In genomic region chr9:85872908-85873307, GRCm38 (mm10) we compare ENCODE assay signal across 23 mouse cellular contexts. TPM values are rescaled to one million over a fixed set of nuclear protein-coding genes. Genes with fewer than 3 reads are reported as not detected.
A peak's percentile ranks its signal among the peaks of the same experiment; 100 is the strongest.
DNase-seq lines count a peak whose midpoint lies in the region; ATAC-seq and TF ChIP-seq lines count a peak whose summit lies in the region.
"Had no signal": no experiment of that assay in that cellular context is flagged by ENCODE, and none has a peak within 500 bp of the region (broad histone marks: within the 10 kb centered on the region; RNA-seq: fewer than 3 reads in every experiment).

No protein-coding gene starts in this region.

- TF ChIP-seq CTCF in layer of hippocampus, adult 2 months (conservative IDR thresholded peaks at IDR 0.05) = peak; percentile 47

- H3K27ac ChIP-seq in layer of hippocampus, adult 2 months = no peak overlapping the region
- H3K27ac ChIP-seq: embryonic facial prominence, embryonic 12.5 days; forebrain, embryonic 13.5 days; hindbrain, embryonic 12.5 days; liver, embryonic 15.5 days had no signal

- peak; percentile 2 for DNase-seq in CD4-positive, CD25-positive, alpha-beta regulatory T cell, adult 2 months (ENCODE audit: low read depth, low spot score)
- DNase-seq in layer of hippocampus, adult 2 months (ENCODE audit: low spot score in 2 of 2) = no peak
- DNase-seq in layer of hippocampus, adult 9-10 months (ENCODE audit: low spot score) = no peak
- DNase-seq in A20 (ENCODE audit: low read depth, low spot score) = peak; percentile 17
- peak; percentile 1 for DNase-seq in induced T-regulatory cell, adult 2 months (ENCODE audit: low read depth)
- DNase-seq in natural killer cell, adult 2 months (ENCODE audit: low spot score in 2 of 2) = no peak
- no peak for DNase-seq in frontal cortex, postnatal 36 days (ENCODE audit: low spot score in 2 of 2)
- DNase-seq: cerebellum, adult 18-20 months; cerebellum, postnatal 36 days; heart, postnatal 10 days; kidney, postnatal 4 days; lung, postnatal 10 days; right cerebral cortex, postnatal 25 days; thymus, postnatal 14 days had no signal

- H3K4me3 ChIP-seq in layer of hippocampus, adult 2 months = no peak overlapping the region
- H3K4me3 ChIP-seq: embryonic facial prominence, embryonic 12.5 days; erythroblast, embryonic 14.5 days; forebrain, embryonic 13.5 days; hindbrain, embryonic 12.5 days; liver, embryonic 15.5 days had no signal

- ATAC-seq in CD4-positive, CD25-positive, alpha-beta regulatory T cell, adult 4 months = no peak
- ATAC-seq: forebrain, embryonic 13.5 days; inflammation-experienced regulatory T-cells, adult 6 months; midbrain, embryonic 16.5 days had no signal

RNA-seq across cellular contexts. Expression of gene Tpbg, which starts 30.7 kb away (rescaled TPM):
- polyA plus RNA-seq in CD4-positive, CD25-positive, alpha-beta regulatory T cell, adult 4 months (2017; shearing (Covaris generic)) = not detected
- 1 to 10 TPM; 6.9 to 9.2 TPM for total RNA-seq in layer of hippocampus, adult 2 months (2021)
- total RNA-seq: megakaryocyte-erythroid progenitor cell, adult 5-6 weeks had no signal
- polyA plus RNA-seq: erythroblast, embryonic 14.5 days had no signal

Comparison
In these comparisons a context has a peak if more than half of its experiments do, and no peak if none do; other contexts are left out.
1. DNase-seq: peak in CD4-positive, CD25-positive, alpha-beta regulatory T cell, adult 2 months (single experiment), A20 (single experiment) and induced T-regulatory cell, adult 2 months (single experiment); none in layer of hippocampus, adult 2 months (0 of 2), layer of hippocampus, adult 9-10 months (single experiment), natural killer cell, adult 2 months (0 of 2) and frontal cortex, postnatal 36 days (0 of 2).